Mouse (Mus musculus) v-Abl transformed pro-B cells (cell line): ENCODE measurements around the gene Myl6b.
"Not testable (repeated sequence)": the region's sequence is repeated elsewhere in the genome, so short reads cannot be mapped to it uniquely, and the experiment has no call there.

Experiments
- in situ Hi-C, 2 experiments: fragments of 400-800 bp; cut with MboI; formaldehyde crosslinking; loops; one replicate each; pipeline ENCODE4 v1.15.1; 2025; ENCODE audit not compliant: unreplicated experiment in 2 of 2

Gene Myl6b

DNA sequence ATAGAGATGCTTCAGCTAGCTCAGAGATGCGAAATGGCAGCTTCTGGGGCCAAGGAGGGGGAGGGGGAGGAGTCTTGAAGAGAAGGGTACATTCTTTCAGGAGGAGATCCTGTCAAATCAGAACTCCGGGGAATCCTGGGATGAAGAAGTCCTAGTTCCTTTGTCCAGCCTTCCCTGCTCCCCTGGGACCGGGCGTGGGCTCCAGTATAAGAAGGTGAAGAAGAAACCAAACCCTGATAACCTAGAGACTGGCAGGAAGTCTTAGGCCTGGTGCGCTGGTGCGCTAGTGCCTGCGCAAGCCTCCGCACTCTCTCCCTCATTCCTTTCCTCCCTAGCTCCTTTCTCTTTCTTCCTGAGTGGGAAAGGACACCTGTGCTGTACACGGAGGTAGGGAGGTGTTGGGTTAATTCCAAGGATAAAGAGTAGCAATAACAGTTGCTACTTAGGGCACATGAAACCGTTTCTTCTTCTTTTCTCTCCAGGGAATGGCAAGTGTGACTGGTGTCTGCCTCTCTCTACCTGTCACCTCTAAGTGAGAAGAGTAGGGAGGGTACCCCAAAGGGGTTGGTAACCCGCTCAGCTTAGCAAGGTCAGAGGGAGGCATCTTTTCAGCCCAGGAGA is 25.7 kb upstream of the Myl6b start:
- in situ Hi-C loops, result no loop called here

DNA sequence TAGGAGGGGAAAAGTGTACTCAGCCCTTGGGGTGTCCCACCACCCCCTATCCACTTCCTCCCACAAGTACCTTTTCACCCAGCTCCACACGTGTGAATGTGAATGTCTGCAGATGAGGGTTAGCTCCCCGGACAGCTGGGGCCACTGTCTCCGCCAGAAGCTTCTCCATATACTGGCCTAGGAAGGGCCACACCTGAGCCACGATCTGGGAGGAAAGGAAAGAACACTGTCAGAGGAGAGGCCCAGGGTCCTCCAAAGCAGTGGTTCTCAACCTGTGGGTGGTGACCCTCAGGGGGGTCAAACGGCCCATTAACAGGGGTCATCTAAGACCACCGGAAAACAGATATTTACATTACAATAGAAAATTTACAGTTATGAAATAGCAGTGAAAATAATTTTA is 23.9 kb upstream of the Myl6b start:
- in situ Hi-C loops, result no loop called here

GRCm38 (mm10) chr10:128520591-128520990 is 22.1 kb upstream of the Myl6b start:
- in situ Hi-C loops, result no loop called here

DNA sequence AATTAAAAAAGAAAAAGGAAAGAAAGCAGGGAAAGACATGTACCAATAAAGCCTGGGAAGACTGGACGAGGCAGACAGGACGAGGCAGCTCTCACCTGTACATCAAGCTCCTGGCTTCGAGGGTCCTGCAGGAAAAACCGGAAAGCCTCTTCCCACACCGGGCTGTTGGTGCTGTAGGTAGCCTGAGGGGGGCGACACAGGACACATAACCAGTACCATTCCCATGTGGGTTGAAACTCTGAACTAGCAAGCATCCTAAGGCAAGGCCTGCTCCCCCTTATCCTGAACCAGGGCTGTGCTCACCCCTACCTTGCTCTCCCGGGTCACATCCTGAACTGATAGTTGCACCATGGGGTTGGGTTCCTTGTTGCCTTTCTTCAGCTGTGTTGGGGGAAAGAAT is 20.3 kb upstream of the Myl6b start:
- in situ Hi-C loops, result no loop called here

GRCm38 (mm10) chr10:128516677-128517076 is 18.2 kb upstream of the Myl6b start:
- in situ Hi-C loops, result no loop called here

DNA sequence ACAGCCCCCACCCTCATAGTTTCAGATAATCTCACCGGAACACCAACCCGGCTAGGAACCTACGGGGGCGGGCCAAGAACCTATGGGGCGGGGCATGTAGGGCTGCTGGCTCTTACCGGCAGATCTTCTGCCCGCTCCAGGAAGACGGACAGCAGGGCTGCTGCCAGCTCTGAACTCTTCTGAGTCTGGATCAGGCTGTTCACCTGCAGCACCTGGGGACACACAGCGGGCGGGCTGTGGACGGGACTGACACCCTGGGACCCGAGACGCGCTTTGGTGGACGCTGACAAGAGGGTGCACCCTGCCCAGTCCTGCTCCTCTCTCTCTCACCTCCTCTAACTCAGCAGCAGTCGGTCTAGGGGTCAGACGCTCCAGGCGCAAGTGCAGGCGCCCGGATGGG is 17.5 kb upstream of the Myl6b start:
- in situ Hi-C loops, result no loop called here

- in situ Hi-C loops, result no loop called here
Measured at GRCm38 (mm10) chr10:128515044-128515443, 16.6 kb upstream of the Myl6b start.

- in situ Hi-C loops, result no loop called here
Measured at GRCm38 (mm10) chr10:128511761-128512160, 13.3 kb upstream of the Myl6b start.

DNA sequence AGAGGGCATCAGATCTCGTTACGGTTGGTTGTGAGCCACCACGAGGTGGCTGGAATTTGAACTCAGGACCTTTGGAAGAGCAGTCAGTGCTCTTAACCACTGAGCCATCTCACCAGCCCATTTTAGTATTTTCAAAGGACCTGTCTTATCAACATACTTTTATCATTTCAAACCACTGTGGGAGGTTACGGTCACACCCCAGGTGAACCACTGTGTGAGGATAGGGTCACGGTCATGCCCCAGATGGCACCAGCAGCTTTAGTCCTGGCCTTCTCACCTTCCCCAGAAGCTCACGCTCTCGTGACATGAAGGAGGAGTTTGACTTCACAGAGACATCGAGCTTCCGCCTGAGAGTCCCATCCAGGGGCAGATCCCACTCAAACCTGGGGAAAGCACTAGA is 12.7 kb upstream of the Myl6b start:
- in situ Hi-C loops, result no loop called here

DNA sequence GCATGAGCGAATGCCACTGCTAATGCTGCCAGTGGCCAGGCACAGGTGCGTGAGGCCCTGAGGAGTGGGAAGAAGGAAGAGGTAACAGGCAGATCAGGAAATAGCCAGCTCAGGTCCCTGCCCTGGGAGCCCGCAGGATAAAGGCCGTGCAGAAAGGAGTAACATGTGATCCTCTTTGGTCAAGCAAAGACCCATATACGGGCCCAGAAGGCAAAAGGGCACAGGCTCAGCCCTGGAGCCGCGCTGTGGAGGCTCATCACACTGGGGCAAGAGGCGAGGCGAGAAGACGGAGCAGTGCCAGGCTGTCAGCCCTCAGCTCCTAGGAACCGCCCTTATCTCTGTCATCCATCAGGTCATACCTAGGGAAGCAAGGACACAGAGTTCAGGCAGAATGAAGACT is 11.8 kb upstream of the Myl6b start:
- in situ Hi-C loops, result no loop called here

- in situ Hi-C loops, result no loop called here
Measured at GRCm38 (mm10) chr10:128509831-128510230, 11.3 kb upstream of the Myl6b start.

GRCm38 (mm10) chr10:128509203-128509602 is 10.7 kb upstream of the Myl6b start:
- in situ Hi-C loops, result no loop called here

DNA sequence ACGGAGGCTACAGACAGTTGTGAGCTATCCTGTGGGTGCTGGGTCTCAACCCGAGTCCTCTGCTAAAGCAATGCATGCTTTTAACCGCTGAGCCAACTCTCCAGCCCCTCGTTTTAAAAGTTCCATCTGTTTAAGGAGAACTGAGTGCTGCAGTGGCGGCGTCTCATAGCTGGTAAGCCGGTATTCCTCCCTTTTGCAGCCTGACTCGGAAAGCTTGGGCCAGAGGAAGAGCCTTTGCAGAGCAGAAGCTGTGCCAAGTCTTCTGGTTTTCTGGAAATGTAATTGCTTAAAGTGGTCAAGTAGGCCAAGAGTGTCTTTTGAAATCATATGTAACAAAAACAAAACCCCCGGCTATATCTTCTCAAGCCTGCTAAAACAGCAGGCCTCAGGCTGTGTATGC is 9.8 kb upstream of the Myl6b start:
- in situ Hi-C loops, result no loop called here

- in situ Hi-C loops, result no loop called here
Measured at GRCm38 (mm10) chr10:128505974-128506373, 7.5 kb upstream of the Myl6b start.

GRCm38 (mm10) chr10:128505371-128505667 is 6.8 kb upstream of the Myl6b start:
- in situ Hi-C loops, result not testable (repeated sequence)

- in situ Hi-C loops, result no loop called here
Measured at GRCm38 (mm10) chr10:128504641-128505370, 6.3 kb upstream of the Myl6b start.

- in situ Hi-C loops, result no loop called here
Measured at GRCm38 (mm10) chr10:128504012-128504411, 5.5 kb upstream of the Myl6b start.

- in situ Hi-C loops, result no loop called here
Measured at GRCm38 (mm10) chr10:128503532-128503931, 5.0 kb upstream of the Myl6b start.

DNA sequence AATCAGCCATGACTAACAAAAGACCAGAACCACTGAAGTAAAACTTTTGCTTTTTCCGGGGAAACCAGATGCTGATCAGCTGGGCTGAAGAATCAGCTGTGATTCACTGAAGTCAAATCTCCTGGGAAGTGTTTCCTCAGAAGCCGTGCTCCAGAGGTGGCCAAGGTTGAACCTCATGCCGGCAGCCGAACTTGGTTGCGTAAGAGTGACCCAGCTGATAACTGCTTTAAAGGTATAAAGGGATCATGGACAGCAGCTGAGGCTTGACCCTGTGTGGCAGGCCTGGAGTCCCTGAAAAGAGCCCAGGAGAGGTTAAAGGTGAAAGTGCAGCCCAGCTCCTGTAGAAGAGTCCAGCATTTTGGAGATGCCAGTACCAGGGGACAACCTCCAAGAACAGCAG is 3.9 kb upstream of the Myl6b start:
- in situ Hi-C loops, result no loop called here

DNA sequence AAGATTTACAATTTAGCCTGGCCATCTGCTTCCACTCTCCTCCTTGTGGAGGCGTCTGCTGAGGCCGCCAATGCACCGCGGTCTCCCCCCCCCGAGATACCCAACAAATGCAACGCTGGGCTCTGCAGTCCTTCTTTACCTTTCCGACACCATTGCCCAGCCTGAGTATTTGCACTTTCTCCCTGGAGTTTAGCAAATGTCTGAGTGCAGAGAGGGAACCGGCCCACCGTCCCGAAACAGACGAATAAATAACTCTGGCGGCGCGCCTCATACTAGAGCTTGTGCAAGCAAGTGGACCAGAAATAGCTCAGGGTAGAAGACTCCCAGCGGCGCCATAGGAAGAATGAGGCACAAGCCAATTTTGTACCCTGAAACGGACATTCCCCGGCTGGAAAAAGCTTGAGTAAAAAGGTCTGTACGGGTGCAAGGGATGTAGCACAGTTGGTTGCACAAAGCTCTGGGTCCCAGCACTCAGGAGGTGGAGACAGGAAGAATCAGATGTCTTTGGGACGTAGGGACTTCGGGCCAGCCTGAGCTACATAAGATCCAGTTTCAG is 709 bp upstream of the Myl6b start:
- in situ Hi-C loops, result no loop called here

DNA sequence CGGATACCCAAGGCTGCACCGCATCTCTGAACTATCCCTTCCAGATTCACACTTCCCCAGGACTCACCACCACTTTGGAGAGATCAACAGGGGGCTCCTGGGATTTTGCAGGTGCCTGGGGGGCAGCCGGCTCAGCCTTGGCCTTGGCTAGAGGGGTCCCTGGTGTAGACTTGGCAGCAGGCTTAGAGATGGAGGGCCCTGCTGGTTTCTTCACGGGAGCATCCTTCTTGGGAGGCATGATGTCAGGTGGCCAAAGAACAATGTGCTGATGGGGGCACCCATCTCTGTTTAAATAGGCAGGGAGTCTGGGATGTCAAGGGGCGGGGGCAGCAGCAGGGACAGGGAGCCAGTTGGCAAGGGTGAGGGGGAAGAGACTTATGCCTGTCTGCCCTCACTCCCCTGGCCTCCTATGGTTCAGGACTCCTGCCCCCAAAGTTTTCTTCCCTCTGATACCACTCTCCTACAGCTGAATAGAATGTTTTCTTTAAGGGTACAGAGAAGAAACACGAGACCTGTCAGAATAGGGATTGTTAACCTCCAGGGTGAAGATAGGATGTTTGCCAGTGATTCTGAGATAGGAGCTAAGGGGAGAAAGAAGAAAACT is 1.2 kb downstream of the Myl6b start:
- in situ Hi-C loops, result no loop called here

GRCm38 (mm10) chr10:128496509-128497077 is 1.9 kb downstream of the Myl6b start:
- in situ Hi-C loops, result no loop called here
